Mouse (Mus musculus): Measurements from ENCODE around the gene Gm28042.

Gm28042 gene

GRCm38 (mm10) chr2:120026984-120027949 is at the start of gene Gm28042, which contains the start of gene Jmjd7:
Gene Gm28042, plus strand, starts transcription at chr2:120027493.
Gene Jmjd7, plus strand, starts transcription at chr2:120027483.
- peak; percentile 96 to 97 for DNase-seq

- no peak for DNase-seq
Observed at GRCm38 (mm10) chr2:119980343-119980986, 46.8 kb upstream of the Gm28042 start.

GRCm38 (mm10) chr2:119981631-119982030 is 45.7 kb upstream of the Gm28042 start:
- DNase-seq: no peak

GRCm38 (mm10) chr2:119985871-119986270 is 41.4 kb upstream of the Gm28042 start:
- no peak for DNase-seq

GRCm38 (mm10) chr2:119986369-119986768 is 40.9 kb upstream of the Gm28042 start:
- DNase-seq: no peak

GRCm38 (mm10) chr2:119987441-119987840 is 39.9 kb upstream of the Gm28042 start:
- no peak for DNase-seq

GRCm38 (mm10) chr2:119988952-119989351 is 38.3 kb upstream of the Gm28042 start:
- DNase-seq: no peak

GRCm38 (mm10) chr2:119990881-119991280 is 36.4 kb upstream of the Gm28042 start:
- DNase-seq: no peak

DNA sequence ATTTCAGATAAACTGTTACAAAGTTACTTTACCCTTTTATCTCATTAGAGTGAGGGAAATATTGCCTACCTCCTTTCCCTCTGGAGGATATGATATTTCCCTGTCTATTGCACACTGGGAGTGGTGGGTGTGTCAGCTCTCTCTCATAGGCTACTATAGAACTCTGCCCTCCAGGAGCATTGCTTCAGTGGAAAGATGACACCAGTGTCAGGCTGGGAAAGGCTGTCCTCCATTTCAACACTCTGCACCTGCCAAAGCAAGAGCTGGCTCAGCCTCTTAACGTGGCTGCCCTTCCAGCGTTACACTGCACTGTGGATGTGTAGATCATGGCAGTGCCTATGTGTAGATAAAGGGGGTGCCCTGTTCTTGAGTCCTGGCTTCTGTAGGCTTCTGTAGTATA is 34.9 kb upstream of the Gm28042 start:
- DNase-seq: no peak

GRCm38 (mm10) chr2:119993515-119993914 is 33.8 kb upstream of the Gm28042 start:
- DNase-seq: no peak

GRCm38 (mm10) chr2:119994839-119995238 is 32.5 kb upstream of the Gm28042 start:
- DNase-seq: no peak

GRCm38 (mm10) chr2:119995391-119996281 is 31.7 kb upstream of the Gm28042 start:
- peak; percentile 53 to 61 for DNase-seq

GRCm38 (mm10) chr2:119997354-119997753 is 29.9 kb upstream of the Gm28042 start:
- DNase-seq: no peak

- DNase-seq: no peak
Observed at GRCm38 (mm10) chr2:119999731-120000130, 27.6 kb upstream of the Gm28042 start.

DNA sequence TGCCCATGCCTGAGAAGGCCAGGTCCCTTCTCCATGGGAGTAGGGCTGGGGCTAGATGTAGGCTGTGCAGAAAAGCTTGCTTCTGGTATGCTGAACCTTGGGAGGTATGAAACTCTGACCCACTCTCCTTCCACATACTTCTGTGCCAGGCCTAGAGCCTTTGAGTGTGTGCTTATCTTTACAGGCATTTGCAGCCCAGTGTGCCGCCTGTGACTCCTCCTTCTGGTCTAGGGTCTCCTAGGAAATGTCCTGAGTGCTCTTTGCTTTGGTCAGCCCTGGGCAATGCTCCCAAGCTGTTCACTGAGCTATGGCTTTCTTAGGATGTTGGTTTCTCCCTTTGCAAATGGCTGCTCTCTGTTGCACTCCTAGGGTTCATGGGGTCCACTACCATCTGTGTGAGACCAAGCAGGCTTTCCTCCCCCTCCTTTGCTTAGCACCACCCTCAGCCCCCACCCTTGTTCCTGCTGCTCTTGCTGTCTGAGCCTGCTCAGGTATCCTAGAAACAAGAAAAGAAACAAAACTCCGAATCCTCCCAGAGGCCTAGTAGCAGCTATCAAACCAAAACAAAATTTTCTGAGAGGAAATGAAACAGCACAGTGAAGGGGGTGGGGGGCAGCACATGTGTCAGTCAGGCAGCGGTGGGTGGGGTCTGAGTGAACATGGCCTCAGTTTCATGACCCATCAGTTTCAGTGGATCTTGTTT is 26.3 kb upstream of the Gm28042 start:
- DNase-seq: peak; percentile 39 to 61

DNA sequence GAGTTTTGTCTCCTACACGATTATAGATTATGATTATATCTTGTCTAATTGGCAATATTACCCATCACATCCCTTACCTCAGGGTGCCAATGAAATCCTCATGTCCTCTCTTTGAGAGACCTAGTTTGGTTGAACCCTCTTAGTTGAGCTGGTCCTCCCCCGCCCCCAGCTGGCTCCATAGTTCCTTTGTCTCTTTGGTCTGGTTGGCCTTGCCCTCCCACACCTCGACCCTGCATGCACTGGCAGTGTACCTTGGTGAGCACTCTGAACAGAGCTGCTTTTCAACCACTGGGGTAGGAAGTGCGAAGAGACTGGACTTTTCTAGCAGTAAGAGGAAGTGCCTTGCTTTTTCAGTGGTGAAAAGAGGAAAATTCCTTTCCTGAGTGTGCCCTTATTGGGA is 25.3 kb upstream of the Gm28042 start:
- peak in 1 of 2 experiments; percentile 40 for DNase-seq

- DNase-seq: no peak
Observed at GRCm38 (mm10) chr2:120003970-120004369, 23.3 kb upstream of the Gm28042 start.

DNA sequence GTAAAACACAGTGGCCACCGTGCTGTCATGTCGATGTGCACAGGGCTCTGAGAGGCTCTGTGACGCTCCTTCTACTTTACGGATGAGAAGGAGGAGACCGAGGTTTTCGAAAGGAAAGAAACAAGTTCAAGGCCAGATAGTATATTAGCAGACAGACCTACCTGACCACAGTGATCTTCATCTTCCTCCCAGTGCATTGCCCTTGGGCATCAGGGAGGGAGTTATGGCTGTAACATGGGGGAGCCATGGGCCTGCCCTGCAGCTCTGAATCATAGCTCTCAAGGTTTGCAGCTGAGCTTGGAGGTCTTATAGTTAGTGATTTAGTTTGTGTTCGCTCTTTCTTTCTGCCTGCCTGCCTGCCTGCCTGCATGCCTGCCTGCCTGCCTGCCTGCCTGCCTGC is 20.6 kb upstream of the Gm28042 start:
- DNase-seq: no peak

DNA sequence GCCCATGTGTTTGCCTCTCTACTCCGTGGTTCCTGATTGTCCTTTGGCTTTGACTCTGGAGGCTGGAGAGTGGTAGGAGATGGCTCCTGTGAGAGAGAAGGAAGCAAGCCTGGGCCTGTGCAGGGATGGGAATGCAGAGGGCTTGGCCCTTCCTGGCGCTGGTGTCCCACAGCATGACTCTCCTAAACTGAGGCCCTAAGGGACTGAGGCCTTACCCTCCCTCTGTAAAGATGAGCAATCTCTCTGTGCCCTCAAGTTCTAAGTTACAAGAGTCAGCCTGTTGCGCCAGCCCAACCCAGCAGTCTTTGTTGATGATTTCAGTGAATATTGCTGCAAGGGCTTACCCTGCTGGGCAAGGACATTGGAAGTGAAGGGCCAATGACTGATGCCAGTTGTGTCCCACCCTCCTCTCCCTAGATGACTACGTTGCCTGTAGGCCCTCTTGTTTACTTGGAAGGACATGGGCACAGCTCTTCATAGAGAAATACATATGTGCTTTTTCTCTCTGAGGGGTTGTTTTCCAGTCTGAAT is 19.5 kb upstream of the Gm28042 start:
- DNase-seq: no peak

DNA sequence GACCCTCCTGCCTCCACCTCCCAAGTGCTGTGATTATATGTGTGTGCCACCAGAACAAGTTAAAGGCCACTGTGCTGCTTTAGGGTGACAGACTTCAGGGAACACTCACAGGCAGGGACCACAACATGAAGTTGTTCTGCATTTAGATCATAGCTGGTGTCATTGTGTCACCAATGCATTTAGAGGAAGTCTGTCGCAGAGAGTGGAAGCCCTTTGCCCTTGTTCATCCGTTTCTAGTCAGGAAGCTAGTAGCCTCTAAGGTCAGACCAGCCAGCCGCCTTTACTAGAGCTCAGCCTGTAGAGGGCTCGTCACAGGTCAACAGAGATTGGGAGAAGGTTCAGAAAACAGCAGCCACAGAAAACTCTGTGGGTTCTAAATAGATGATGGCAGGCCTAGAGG is 18.6 kb upstream of the Gm28042 start:
- peak in 1 of 2 experiments; percentile 45 for DNase-seq

GRCm38 (mm10) chr2:120011462-120012200 is 15.7 kb upstream of the Gm28042 start:
- DNase-seq: peak; percentile 78 to 80

Data from kidney, postnatal 4 days (tissue).